Mouse (Mus musculus): ENCODE measurements around the gene Pdlim4. TPM values are rescaled to one million over a fixed set of nuclear protein-coding genes. Genes with fewer than 3 reads are reported as not detected.

Gene Pdlim4
- polyA plus RNA-seq, 1 experiment from 2014 or later: 21.4 TPM

DNA sequence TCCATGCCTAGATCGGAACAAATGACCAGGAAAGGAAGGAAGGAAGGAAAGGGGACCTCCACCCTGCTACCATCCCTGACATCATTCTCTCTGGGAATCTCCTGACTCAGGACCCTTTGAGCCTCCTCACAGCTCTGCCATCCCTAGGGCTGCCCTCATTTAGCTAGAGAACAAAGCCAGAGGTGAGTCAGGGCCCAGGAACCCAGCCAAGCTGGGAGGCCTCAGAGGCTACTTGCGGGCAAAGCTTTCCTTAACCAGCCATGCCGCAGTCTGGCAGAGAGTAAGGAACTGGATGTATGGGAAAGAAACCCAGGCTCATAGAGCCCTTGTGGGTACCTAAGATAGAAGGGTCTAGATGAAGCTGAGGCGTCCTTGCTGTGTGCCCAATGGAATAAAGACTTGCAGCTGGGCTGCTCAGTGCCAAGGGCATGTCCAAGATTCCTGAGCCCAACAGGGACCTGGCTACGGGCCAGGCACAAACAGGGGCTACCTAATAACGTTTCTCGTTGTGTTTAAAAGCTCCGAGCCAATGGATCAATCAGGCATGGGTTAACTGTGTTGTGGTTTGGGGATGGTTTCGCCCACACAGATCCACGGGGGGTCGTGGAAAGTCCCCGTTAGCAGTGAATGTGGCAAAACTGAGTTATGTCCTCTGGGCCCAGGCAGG is 6.6 kb downstream of the Pdlim4 start:
- peaks cover 12% of the 10 kb centered on the region; the same call in 1 of the 2 replicates for H3K4me1 ChIP-seq (ENCODE audit: control insufficient read depth, insufficient read depth, low read length)
- WGBS: 79% methylated on average over 12 of the region's 12 CpGs
- no peaks in the 10 kb centered on the region for H3K27me3 ChIP-seq (ENCODE audit: control insufficient read depth, insufficient read depth, low read length)
- no peak overlapping the region for H3K4me2 ChIP-seq (ENCODE audit: low read length)
- H3K9me3 ChIP-seq (ENCODE audit: control insufficient read depth, low read length): no peaks in the 10 kb centered on the region
- no peaks in the 10 kb centered on the region for H3K36me3 ChIP-seq (ENCODE audit: control insufficient read depth, insufficient read depth, low read length)
- no peak overlapping the region for H3K9ac ChIP-seq (replicated peaks; ENCODE audit: low read length)
- no peak overlapping the region for H3K27ac ChIP-seq (replicated peaks; ENCODE audit: low read depth, low read length)
- no peak overlapping the region for H3K4me3 ChIP-seq (replicated peaks; ENCODE audit: low read depth, low read length)
- DNase-seq: no peak
- no peak for ATAC-seq (ENCODE audit: low FRiP score, low TSS enrichment)

DNA sequence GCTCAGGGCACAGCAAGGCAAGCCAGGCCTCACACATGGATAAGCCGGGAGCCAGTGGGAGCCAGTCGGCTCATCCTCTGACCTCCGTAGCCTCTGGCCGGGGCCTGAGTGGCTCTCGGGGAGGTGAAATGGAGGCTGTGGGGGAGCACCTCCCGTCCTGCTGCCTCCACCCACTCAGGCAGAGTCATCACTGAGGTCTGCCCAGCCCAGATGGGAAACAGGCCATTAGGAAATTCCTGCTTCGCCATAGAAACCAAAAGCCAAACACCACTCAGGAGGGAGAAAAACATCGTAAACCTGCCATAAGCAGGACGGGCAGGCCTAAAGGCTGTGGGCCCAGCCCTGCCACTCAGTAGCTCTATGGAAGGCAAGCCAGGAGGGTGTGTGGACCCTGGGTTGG is 8.5 kb downstream of the Pdlim4 start:
- Histone ChIP-seq H3K4me2 (ENCODE audit: low read length) (no peak overlapping the region), H3K4me3 (replicated peaks; ENCODE audit: low read depth, low read length) (no peak overlapping the region), H3K36me3 (ENCODE audit: control insufficient read depth, insufficient read depth, low read length) (no peaks in the 10 kb centered on the region), H3K4me1 (ENCODE audit: control insufficient read depth, insufficient read depth, low read length) (peaks cover 12% of the 10 kb centered on the region; the same call in 1 of the 2 replicates), H3K27me3 (ENCODE audit: control insufficient read depth, insufficient read depth, low read length) (no peaks in the 10 kb centered on the region), H3K27ac (replicated peaks; ENCODE audit: low read depth, low read length) (no peak overlapping the region), H3K9me3 (ENCODE audit: control insufficient read depth, low read length) (no peaks in the 10 kb centered on the region), H3K9ac (replicated peaks; ENCODE audit: low read length) (no peak overlapping the region)
- ATAC-seq (ENCODE audit: low FRiP score, low TSS enrichment) (no peak), DNase-seq (no peak)
- WGBS: 63% methylated on average over 9 of the region's 9 CpGs

DNA sequence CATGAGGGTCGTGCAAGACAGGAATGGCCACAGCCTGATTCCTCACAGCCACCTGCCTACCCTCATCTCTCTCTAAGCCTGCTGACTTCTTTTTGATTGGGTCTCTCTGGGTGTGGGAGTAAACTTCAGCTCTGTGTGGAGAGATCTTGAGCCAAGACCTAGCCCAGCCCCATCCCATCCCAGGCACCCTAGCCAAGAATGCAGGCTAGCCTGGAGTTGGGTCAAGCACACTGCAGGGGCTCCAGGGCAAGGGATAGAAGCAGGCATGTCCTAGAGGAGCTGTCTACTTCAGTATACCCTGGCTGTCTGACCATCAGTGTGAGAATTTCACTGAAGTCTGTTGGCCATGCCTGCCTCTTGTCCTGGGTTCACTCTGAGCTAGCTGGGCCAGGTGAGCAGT is 9.3 kb downstream of the Pdlim4 start:
- Histone ChIP-seq H3K4me2 (ENCODE audit: low read length) (no peak overlapping the region), H3K9ac (replicated peaks; ENCODE audit: low read length) (no peak overlapping the region), H3K27ac (replicated peaks; ENCODE audit: low read depth, low read length) (0 out of 2 replicates have a peak overlapping the region, but pooled peaks have one; percentile 63), H3K9me3 (ENCODE audit: control insufficient read depth, low read length) (no peaks in the 10 kb centered on the region), H3K4me3 (replicated peaks; ENCODE audit: low read depth, low read length) (no peak overlapping the region), H3K4me1 (ENCODE audit: control insufficient read depth, insufficient read depth, low read length) (peaks cover 12% of the 10 kb centered on the region; the same call in 1 of the 2 replicates), H3K27me3 (ENCODE audit: control insufficient read depth, insufficient read depth, low read length) (no peaks in the 10 kb centered on the region), H3K36me3 (ENCODE audit: control insufficient read depth, insufficient read depth, low read length) (no peaks in the 10 kb centered on the region)
- ATAC-seq (ENCODE audit: low FRiP score, low TSS enrichment) (no peak), DNase-seq (no peak)
- WGBS: 64% methylated on average over 1 of the region's 1 CpGs

DNA sequence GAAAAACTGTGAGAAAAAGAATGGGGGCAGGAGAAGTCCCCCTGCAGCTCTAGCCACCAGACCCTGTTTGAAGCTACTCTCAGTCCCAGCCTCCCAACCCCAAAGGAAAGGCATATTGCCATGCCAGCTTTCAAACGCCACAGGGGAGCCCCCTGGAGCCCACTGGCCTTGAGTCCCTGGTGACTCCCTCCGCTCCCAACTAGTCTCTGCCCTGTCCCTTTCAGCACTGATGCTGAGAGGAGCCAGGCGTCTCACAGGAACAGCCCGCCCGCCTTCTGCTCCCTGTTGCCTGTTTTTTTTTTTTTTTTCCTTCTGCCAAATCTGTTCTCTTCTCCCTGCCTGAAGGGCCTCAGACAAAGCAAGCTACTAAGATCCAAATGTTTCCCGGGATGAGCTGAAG is 10.2 kb downstream of the Pdlim4 start:
- no peak overlapping the region for H3K9ac ChIP-seq (replicated peaks; ENCODE audit: low read length)
- H3K4me1 ChIP-seq (ENCODE audit: control insufficient read depth, insufficient read depth, low read length): peaks cover 12% of the 10 kb centered on the region; the same call in 1 of the 2 replicates
- H3K4me3 ChIP-seq (replicated peaks; ENCODE audit: low read depth, low read length): no peak overlapping the region
- H3K9me3 ChIP-seq (ENCODE audit: control insufficient read depth, low read length): no peaks in the 10 kb centered on the region
- H3K4me2 ChIP-seq (ENCODE audit: low read length): no peak overlapping the region
- H3K27me3 ChIP-seq (ENCODE audit: control insufficient read depth, insufficient read depth, low read length): no peaks in the 10 kb centered on the region
- peak; percentile 58 for DNase-seq
- peak overlapping the region; percentile 63 for H3K27ac ChIP-seq (replicated peaks; ENCODE audit: low read depth, low read length)
- WGBS: 12% methylated on average over 6 of the region's 6 CpGs
- H3K36me3 ChIP-seq (ENCODE audit: control insufficient read depth, insufficient read depth, low read length): no peaks in the 10 kb centered on the region
- peak; percentile 32; the same call in 1 of the 2 replicates for ATAC-seq (ENCODE audit: low FRiP score, low TSS enrichment)

DNA sequence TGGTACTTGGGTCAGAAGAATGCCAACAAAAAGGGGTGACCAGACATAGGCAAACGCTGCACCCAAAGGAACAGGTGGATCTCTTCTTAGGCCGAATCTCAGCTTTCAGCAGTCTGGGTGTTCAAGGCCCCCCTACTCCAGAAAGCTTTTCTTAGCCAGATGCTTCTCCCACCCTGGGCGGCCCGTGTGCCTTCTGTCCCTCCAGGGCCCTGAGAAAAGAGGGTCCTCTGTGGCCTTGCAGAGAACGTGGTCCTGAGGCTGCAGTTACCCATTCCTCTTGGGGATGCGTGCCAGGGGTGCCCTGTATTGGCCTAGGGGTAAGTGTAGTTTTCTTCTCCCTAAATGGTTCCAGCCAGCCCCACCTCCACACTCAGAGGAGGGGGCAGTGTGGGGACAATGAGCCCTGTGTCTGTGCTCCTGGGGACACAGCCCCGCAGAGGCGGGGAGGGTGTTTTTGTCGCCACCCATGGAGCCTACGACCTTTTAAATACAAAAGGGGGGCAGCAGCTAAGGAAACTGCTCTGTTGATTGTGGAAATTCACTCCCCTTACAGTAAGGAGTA is 10.7 kb downstream of the Pdlim4 start:
- Histone ChIP-seq H3K27me3 (ENCODE audit: control insufficient read depth, insufficient read depth, low read length) (no peaks in the 10 kb centered on the region), H3K4me2 (ENCODE audit: low read length) (no peak overlapping the region), H3K4me3 (replicated peaks; ENCODE audit: low read depth, low read length) (no peak overlapping the region), H3K27ac (replicated peaks; ENCODE audit: low read depth, low read length) (peak overlapping the region; percentile 63), H3K9me3 (ENCODE audit: control insufficient read depth, low read length) (no peaks in the 10 kb centered on the region), H3K9ac (replicated peaks; ENCODE audit: low read length) (0 out of 2 replicates have a peak overlapping the region, but pooled peaks have one; percentile 12), H3K36me3 (ENCODE audit: control insufficient read depth, insufficient read depth, low read length) (no peaks in the 10 kb centered on the region), H3K4me1 (ENCODE audit: control insufficient read depth, insufficient read depth, low read length) (peaks cover 12% of the 10 kb centered on the region; the same call in 1 of the 2 replicates)
- WGBS: 28% methylated on average over 10 of the region's 10 CpGs
- DNase-seq: peak; percentile 49
- peak; percentile 63 for ATAC-seq (ENCODE audit: low FRiP score, low TSS enrichment)

DNA sequence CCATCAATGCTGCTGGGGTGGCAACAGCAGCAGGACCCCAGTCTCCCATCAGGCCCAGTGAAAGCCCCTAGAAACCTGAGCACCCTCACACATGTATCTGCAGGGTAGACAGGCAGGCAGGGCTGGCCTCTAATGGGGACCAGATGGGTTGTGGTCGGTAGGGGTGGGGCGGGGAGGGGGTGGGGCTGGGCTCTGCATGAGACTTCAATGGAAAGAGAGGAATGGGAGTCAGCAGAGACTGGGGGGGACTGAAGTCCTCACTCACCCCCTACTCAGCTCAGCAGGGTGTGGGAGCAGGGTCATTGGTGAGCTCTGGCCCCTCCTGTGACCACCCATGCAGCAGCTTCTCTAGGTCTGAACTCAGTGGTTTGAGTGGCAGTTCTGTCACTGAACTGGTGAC is 11.4 kb downstream of the Pdlim4 start:
- 35% methylated on average over 2 of the region's 2 CpGs for WGBS
- no peaks in the 10 kb centered on the region for H3K36me3 ChIP-seq (ENCODE audit: control insufficient read depth, insufficient read depth, low read length)
- H3K27ac ChIP-seq (replicated peaks; ENCODE audit: low read depth, low read length): peak overlapping the region; percentile 63; the same call in 1 of the 2 replicates
- no peaks in the 10 kb centered on the region for H3K27me3 ChIP-seq (ENCODE audit: control insufficient read depth, insufficient read depth, low read length)
- no peaks in the 10 kb centered on the region for H3K9me3 ChIP-seq (ENCODE audit: control insufficient read depth, low read length)
- no peak overlapping the region for H3K9ac ChIP-seq (replicated peaks; ENCODE audit: low read length)
- H3K4me3 ChIP-seq (replicated peaks; ENCODE audit: low read depth, low read length): no peak overlapping the region
- no peak for ATAC-seq (ENCODE audit: low FRiP score, low TSS enrichment)
- no peak overlapping the region for H3K4me2 ChIP-seq (ENCODE audit: low read length)
- peaks cover 12% of the 10 kb centered on the region; the same call in 1 of the 2 replicates for H3K4me1 ChIP-seq (ENCODE audit: control insufficient read depth, insufficient read depth, low read length)
- no peak for DNase-seq

DNA sequence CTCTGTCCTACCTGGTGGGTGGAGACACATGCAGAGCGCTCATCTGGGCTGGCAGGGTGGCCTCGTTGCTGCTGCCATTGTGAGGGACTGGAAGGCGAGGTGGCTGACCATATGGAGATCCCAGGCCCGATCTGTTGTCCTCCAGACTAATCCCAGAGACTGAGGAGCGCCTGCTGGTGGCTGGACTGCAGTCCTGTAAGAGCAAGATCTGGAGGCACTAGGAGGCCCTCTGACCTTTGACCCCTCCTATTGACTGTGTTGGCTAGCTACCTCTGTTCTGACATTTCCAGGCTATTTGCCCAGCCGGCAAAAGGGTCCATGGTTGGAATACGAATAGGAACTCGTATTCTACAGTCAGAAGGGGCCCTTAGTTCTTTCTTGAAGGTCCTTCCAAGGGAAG is 12.7 kb downstream of the Pdlim4 start:
- Histone ChIP-seq H3K4me1 (ENCODE audit: control insufficient read depth, insufficient read depth, low read length) (peaks cover 12% of the 10 kb centered on the region; the same call in 1 of the 2 replicates), H3K36me3 (ENCODE audit: control insufficient read depth, insufficient read depth, low read length) (no peaks in the 10 kb centered on the region), H3K4me2 (ENCODE audit: low read length) (no peak overlapping the region), H3K4me3 (replicated peaks; ENCODE audit: low read depth, low read length) (no peak overlapping the region), H3K27ac (replicated peaks; ENCODE audit: low read depth, low read length) (no peak overlapping the region), H3K9ac (replicated peaks; ENCODE audit: low read length) (no peak overlapping the region), H3K27me3 (ENCODE audit: control insufficient read depth, insufficient read depth, low read length) (no peaks in the 10 kb centered on the region), H3K9me3 (ENCODE audit: control insufficient read depth, low read length) (no peaks in the 10 kb centered on the region)
- no peak for ATAC-seq (ENCODE audit: low FRiP score, low TSS enrichment)
- no peak for DNase-seq
- WGBS: 18% methylated on average over 8 of the region's 8 CpGs

DNA sequence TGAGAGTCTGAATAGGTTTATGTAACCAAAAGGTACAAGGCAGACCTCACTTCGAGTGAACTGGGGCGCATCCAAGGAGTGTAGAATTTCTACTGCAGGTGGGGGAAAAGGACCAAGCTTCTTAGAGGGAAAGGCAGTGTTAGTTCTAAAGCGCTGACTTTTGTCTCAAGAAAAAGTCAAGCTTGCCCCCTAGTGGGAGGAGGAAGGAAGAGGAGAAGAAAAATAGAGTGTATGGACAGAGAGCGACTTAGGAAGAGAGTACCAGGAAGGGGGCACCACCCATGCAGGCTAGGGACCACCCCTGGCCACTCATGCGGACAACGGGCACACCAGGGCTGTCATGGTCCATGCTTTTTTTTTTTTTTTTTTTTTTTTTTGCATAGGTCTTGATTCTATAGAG is 14.6 kb downstream of the Pdlim4 start:
- Histone ChIP-seq H3K9me3 (ENCODE audit: control insufficient read depth, low read length) (no peaks in the 10 kb centered on the region), H3K27me3 (ENCODE audit: control insufficient read depth, insufficient read depth, low read length) (no peaks in the 10 kb centered on the region), H3K4me1 (ENCODE audit: control insufficient read depth, insufficient read depth, low read length) (peaks cover 12% of the 10 kb centered on the region; the same call in 1 of the 2 replicates), H3K4me3 (replicated peaks; ENCODE audit: low read depth, low read length) (no peak overlapping the region), H3K9ac (replicated peaks; ENCODE audit: low read length) (no peak overlapping the region), H3K36me3 (ENCODE audit: control insufficient read depth, insufficient read depth, low read length) (no peaks in the 10 kb centered on the region), H3K4me2 (ENCODE audit: low read length) (no peak overlapping the region), H3K27ac (replicated peaks; ENCODE audit: low read depth, low read length) (no peak overlapping the region)
- WGBS: 37% methylated on average over 6 of the region's 6 CpGs
- DNase-seq (peak; percentile 87), ATAC-seq (ENCODE audit: low FRiP score, low TSS enrichment) (no peak)

DNA sequence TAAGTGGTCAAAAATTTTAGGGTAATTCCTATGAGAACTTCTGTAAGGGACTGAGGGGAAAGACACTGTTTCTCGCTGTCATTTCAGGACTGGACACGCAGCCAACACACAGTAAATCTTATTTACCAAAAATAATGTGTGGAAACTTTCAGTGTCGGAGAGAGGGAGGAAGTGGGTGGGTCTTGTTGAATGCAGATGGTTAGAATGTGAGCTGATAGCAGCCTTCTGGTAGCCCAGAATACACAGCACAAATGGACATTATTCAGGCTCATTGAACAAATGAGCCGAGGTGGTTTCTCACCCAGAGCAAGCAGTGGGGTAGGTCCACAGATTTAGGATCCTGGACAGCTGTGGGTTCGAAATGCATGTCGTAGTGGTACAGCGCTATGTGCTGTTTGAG is 15.7 kb downstream of the Pdlim4 start:
- no peak overlapping the region for H3K4me3 ChIP-seq (replicated peaks; ENCODE audit: low read depth, low read length)
- ATAC-seq (ENCODE audit: low FRiP score, low TSS enrichment) (no peak), DNase-seq (no peak)
- no peaks in the 10 kb centered on the region for H3K27me3 ChIP-seq (ENCODE audit: control insufficient read depth, insufficient read depth, low read length)
- no peak overlapping the region for H3K4me2 ChIP-seq (ENCODE audit: low read length)
- H3K9me3 ChIP-seq (ENCODE audit: control insufficient read depth, low read length): no peaks in the 10 kb centered on the region
- 92% methylated on average over 7 of the region's 7 CpGs for WGBS
- no peak overlapping the region for H3K27ac ChIP-seq (replicated peaks; ENCODE audit: low read depth, low read length)
- H3K36me3 ChIP-seq (ENCODE audit: control insufficient read depth, insufficient read depth, low read length): no peaks in the 10 kb centered on the region
- H3K9ac ChIP-seq (replicated peaks; ENCODE audit: low read length): no peak overlapping the region
- peaks cover 7% of the 10 kb centered on the region; the same call in 1 of the 2 replicates for H3K4me1 ChIP-seq (ENCODE audit: control insufficient read depth, insufficient read depth, low read length)

Data from midbrain, embryonic 14.5 days (tissue).